Mouse (Mus musculus) kidney, adult 18-20 months (tissue): ENCODE measurements at regions not wholly inside any gene's neighbourhood (a gene's known extent, or its start where the extent isn't known, plus 50 kb on each side); places are given as distances from the start of the nearest gene placed in this dataset.

Experiments
- DNase-seq: peaks from one replicate; pipeline ENCODE4 v3.0.0; 2021

DNA sequence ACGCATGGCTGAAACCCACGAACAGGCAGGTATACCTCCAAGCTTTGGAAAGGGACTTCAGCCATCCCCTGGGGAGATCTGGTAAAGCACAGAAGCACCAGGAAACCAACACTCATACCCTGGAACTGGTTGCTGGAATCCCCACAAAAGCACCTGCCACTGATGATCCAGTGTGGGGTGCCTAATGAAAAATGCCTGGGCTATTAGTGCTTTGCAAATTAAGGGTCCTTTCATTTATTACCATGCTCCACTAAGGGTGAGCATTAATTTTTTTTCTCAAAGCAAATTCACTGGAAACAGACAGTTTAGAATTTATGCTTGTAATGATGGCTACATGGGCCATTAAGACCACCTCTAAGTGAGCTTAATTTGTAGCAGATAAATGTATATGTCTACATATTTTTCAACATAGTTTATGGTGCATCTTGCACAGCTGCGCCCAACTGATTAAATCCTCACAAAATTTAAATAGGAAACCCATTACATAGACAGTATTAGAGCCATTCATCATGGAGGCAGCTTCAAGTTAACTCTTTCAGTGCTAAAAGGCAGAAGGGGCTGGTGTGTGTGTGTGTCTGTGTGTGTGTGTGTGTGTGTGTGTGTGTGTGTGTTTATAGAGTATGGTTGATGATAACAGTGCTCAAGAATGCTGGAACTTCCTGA lies 201.8 kb downstream of the Cbln1 start:
- no peak for DNase-seq

DNA sequence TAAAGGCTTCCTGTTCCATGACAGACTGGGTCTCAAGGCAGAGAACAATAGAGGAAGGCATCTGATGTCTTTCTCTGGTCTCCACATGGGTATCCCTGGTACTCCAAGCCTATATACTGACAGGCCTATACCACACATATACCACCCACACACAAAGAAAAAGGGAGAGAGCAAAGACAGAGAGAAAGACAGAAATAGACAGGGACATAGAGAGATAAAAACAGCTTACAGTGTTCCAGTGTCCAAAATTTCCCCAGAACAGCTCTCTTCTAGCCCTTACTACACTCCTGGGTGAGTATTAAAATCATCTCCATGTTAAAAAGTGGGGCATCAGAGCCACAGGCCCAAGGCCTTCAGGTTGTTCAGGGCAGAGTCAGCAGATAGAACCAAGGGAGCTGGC lies 204.2 kb downstream of the Cbln1 start:
- DNase-seq, result no peak

DNA sequence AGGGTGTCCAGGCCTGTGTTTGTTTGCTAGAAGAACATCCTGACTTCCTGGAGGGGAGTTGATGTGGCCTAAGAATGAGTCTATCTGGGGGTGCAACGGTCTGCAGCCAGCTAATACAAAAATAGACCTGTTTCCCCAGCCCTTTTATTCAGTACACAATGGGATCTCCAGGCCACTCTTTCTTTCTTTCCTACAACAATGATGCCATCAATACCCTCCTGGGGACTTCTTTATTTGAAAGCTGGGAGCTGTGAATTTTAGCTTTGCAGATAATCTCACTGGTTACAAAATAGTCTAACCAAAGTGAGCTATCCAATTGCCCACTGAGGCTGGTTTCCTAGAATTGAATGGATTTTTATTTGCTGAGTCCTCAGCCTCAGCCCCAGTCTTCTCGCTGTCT lies 207.4 kb downstream of the Cbln1 start:
- DNase-seq, result no peak

DNA sequence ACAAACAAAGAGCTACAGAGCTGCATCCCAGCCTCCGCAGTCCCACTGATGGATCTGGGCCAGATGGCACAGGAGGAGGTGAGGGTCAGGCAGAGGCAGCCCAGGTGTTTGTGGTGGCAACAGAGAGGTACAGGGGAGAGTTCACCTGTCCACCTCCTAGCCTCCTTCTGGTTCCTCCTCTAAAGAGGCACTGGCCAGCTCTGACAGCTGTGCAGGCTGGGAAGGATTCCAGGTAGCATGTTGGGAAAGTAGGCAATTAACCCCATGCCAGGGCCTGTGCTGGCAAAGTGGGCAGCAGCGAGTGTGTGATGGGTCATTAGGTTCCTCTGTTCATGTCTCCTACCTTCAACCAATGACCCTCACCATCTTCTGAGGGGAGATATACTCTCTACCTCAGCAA lies 212.1 kb downstream of the Cbln1 start:
- no peak for DNase-seq

DNA sequence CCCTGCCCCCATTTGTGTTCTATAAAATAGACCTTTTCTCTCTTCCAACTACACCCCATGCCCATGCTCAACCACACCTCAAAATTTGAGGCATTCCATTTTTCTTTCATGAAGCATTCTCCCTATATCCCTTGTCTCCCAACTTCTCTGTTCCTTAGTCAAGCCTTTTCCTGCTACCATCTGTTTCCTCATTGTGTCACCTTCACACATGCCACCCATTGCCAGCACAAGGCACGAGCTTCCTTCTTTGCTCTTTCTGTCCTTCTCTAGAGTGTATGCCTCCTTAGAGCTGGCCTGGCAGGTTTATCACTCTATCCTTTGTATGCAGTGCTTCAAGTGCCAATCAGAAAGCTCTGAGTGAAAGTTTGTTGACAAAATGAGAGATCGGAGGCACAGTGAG lies 229.7 kb downstream of the Cbln1 start:
- no peak for DNase-seq

DNA sequence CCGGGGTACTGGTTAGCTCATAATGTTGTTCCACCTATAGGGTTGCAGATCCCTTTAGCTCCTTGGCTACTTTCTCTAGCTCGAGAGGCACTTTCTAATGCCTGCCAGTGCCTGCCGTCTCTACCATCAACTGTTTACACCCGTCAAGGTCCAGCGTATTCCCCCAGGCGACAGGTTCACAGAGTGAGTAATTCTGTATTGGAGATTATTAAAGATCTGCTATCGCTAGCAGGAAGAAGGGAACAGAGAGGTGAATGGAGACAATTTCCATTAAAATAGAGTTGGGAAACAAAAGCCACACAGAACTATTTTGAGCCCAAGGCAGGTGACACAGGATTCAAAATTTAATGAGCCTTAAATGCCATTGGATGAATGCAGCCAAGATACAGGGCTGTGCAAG lies 235.2 kb downstream of the Cbln1 start:
- no peak for DNase-seq

DNA sequence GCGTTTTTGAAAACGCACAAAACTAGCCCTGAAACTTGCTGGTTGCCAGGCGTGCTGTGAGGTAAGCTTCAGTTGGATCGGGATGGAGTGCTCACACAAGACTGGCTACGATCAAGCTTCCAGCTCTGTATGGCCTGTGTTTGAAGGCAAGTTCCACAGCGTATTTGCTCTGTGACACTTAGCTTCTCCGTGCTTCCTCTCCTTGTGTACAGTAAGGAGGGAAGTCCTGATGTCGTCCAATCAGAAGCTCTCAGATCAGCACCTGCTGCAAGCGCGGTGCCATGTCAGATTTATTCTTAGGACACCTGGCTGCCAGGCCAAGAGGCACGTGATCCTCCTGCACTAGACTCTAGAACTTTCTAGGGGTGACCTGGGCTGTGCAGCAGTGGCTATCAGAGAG lies 236.0 kb downstream of the Cbln1 start:
- DNase-seq, result no peak

DNA sequence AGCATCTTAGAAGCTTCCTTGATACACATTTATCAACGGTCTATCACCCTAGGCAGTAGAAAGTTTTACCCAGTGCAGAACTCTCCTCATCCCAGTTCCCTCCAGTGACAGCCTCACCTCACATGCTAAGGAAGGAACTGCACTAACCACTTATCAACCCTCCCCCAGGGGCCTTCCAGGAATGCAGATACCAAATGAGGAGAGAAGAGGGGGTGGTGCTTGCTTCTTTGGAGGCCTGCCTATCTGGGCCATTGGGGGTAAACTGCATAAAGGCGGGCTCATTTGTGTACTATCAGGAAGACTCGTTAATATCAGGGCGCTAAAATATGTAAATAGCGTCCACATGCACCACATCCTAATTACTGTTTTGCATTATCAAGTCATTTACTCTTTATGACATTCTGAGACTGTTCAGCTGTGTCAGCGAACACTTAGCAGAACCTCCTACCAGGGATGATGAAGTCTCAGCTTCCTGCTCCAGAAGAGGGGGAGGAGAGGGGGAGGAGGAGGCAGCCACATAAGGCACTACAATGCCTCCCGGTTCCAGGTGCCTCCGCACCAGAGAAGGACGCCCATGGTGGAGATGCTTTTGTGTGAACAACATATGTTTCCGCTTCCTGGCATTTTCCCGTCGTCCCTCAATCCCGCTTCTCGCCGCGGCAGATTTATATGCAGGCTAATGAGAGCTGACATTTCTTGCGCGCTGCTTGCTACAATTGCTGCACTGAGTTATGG lies 236.9 kb downstream of the Cbln1 start:
- DNase-seq, result no peak

DNA sequence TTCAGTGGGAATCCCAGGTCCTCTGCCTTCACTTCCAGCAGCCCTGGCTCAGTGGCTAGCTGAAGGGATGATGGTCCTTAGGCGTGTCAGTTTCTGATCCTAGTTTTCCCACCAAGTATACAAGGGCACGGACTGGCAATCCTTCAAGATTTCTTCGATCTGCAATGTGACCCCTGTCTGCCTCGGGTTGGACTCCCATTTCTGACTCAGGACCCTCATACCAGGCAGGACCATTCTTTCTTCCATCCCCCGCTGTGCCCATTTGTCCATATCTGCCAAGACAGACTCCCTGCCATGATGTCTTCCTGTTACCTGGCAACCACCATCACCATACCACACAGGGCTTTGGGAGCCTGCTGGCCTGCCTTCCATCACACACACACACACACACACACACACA lies 238.1 kb downstream of the Cbln1 start:
- DNase-seq, result no peak

DNA sequence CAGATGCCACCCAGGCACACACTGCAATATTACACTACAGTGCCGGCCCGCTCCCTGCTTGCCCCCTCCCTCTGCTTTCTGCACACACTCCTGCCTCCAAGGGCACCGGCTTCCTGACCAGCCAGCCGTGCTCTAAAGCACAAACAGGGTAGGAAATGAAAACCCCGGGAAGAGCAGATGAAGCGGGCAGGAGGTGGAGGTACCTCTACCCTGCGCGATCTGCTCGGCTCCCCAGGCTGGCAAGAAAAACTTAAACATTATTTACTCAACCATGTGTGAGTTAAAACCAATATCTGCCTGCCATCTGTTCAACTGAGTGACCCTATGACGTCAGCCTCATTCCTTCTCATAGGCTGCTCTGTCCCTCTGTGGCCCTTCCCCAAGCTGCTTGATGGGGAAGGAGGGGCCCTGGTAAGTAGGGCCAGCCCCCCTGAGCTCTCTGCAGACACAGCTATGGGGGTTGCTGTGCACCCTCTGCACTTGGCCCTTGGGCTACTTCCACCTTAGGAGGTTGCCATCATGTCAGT lies 238.5 kb downstream of the Cbln1 start:
- no peak for DNase-seq

DNA sequence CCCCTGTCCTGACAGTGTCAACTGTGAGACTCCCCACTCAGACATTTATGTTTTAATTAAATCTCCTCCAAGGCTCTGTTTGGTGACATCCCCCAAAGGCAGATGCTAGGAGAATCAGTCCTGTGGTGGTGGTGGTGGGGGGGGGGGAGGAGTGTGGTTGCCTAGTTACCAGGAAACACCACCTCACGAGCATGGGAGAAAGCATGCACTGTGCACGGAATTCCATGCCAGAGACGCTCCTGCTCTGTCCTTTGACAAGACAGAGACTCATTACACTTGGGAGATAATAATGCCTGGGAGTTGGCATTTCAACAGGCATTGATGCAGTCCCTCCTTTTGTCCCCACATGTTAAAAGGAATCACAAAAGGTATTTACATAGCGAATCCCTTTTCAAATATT lies 240.6 kb downstream of the Cbln1 start:
- DNase-seq, result no peak

DNA sequence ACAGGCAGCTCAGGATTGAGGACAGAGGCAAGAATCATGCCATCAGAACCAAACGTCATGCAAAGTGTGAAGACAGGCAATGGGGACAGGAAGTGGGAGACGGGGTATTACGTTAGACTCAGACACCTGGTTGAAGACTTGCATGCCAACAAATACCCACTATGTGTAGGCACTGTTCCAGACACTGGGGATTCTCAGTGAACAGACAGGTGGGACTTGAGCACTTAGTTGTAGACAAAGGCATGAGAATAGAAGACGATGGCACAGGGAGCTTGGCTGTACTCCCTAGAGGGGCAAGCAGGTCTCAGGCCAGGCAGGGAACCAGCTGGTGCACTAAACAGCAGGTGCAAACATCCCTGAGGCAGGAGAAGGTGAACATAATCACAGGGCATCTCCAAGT lies 242.3 kb downstream of the Cbln1 start:
- no peak for DNase-seq

DNA sequence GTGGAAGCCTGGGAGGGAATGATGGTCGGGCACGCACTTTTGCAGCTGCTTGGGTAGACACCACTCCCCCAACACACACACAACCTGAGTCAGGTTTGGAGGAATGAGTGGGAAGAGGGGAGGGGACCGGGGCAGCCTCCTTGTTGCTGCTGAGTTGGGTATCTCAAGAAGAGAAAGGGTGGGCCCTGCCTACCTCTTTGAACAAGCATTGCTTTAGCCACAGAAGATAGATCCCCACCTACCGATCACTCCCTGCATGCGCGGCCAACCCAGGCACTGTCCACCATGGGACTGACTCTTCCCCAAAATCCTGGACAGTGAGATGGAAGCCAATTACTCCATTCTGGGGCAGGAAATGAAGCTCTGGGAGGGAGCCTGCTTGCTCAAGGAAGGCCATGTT lies 243.2 kb downstream of the Cbln1 start:
- no peak for DNase-seq

DNA sequence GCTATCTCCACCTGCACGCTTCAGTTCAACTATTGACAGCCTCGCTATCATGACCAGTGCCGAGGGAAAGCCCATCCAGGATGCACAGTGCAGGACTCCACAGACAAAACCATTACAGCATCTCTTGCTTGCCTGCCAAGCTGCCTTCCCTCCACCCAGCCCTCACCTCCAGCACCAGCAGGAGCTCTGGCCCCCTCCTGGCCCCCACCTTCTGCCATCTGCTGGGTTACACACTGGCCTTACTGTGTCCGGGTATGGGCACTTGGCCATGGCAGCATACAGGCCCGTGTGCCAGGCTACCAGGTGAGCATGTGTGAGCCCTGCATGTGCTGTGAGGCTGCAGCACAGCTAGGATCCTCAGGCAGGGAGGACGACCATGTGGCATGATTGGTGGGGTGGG lies 243.6 kb downstream of the Cbln1 start:
- DNase-seq, result no peak

DNA sequence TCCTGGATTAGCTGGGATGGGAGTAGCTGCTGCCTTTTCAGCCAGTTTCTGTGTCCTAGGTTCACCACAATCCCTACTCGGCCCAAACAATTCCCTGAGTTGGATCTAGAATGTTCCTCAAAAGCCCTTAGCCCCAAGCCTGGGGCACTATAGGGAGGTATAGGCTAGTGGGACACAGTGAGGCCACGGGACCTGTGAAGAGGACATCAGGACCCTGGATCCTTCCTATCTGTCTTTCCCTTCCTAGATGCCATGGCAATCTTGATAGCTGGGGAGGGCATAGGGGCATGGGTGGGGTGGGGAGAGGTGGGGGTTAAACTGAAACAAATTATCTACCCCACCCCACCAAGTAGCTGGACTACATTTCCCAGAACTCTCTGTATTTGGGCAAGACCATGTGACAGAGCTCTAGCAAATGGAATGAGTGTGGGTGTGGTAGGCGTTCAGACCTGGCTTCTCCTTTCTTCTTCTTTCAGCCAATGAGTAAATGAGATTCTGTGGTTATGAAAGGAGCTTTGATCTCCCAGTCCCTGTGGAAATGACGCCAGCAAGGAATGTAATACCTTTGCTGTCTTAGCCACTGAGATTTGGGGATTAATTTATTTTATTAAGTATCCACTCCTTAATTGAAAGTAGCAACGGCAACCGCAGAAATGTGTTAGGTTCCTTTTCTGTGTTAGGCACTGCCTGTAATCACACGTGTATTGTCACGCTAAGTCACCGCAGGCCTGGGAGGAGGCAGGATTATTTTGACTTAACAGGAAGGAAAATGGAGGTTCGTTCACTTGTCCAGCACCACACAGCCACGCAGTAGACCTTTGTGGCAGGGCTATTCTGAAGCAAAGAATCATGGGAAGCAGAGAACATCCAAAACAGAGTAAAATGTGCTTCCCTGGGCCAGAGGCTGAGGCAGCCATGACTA lies 246.6 kb downstream of the Cbln1 start:
- no peak for DNase-seq

DNA sequence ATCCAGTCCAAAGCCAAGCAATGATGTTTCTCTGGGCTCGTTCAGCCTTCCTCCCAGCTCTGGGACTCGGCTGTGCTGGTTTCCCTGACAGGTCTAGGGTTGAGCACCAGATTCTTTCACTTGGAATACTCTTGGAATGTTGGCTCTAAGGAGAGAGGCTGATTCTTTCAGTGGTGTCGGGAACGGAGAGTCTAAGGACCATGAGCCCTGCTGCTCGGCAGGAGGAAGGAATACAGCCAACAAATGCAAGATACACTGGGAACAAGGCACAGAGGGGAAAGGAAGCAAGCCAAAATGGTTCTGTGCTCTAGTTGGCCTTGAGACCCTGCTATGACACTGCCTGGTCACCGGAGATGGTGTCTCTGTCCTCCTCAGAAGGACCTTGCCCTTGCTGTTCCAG lies 251.8 kb downstream of the Cbln1 start:
- no peak for DNase-seq

DNA sequence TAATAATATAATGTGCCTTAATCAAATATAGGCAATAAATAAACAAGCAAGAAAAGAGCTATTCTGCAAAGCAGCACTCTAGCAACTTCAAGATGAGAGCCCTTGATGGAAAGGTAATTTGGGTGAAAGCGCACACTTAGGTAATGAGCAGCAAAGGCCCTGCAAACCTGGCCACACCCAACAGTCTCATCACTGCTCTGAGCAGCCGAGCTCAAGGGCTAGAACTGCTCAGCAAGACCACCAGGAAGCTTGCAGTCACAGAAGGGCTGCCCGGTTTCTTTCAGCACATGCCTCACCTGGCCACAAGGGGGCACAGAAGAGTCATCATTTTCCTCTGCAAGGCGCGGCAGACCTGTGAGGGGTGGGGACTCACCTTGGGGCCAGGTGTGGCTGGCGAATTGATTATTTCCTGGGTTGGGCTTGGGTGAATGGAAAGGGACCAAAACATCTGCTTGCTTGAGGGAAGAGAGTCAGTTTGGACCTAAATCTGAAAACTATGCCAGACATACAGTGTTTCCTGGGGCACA lies 253.4 kb downstream of the Cbln1 start:
- peak; percentile 38 for DNase-seq

DNA sequence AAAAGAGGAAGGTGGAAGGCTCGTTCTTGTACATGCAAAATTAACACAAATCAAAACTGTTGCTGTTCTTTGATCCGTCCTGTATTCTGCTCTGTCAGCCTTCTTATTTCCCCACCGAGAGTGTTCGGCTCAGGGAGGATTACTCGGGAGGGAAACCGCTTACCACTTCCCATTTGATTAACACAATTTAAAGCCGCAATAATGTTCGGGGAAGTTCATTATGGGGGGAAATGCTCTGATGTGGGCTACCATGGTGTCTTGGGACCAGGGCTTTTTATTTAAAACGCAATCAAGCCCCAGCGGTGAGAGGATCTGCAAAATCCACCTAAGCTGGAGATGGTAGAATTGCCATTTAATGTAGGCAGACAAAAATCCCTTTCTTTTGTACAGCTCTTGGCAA lies 257.4 kb downstream of the Cbln1 start:
- DNase-seq, result no peak

DNA sequence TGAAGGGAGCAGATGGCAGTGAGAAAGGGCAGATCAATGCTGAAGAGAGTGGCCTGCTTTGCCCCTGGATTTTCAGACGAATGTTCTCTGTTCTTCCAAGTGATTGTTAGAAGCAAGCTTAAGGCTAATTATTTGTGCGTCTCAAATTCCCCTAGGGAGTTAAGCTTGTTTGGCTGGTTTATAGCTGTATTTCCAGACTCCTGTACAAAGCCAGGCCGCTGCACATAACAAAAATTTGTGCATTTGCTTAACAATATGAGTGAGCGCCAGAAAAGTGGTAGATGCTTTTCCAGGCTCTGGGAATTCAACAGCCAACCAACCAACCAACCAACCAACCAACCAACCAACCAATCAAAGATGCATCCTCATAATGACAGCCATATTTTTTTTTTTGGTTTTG lies 261.9 kb downstream of the Cbln1 start:
- DNase-seq, result no peak

DNA sequence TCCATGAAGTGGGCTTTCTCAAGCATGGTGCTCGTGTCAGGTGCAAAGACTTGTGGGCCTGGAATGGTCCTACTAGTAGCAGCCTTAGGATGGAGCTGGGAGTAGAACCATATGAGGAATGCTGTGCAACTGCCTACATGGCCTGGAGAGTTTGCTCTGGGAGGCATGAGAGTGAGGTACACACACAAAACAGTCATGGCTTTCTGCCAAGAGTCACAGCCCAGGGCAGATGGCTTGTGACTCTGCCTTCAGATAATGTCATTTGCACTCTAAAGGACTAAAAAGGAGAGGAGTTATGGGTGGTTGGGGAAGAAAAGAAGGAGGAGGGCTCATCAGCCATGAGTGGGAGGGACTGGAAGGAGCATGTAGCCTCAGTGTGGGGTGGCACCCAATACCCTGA lies 263.1 kb downstream of the Cbln1 start:
- no peak for DNase-seq

DNA sequence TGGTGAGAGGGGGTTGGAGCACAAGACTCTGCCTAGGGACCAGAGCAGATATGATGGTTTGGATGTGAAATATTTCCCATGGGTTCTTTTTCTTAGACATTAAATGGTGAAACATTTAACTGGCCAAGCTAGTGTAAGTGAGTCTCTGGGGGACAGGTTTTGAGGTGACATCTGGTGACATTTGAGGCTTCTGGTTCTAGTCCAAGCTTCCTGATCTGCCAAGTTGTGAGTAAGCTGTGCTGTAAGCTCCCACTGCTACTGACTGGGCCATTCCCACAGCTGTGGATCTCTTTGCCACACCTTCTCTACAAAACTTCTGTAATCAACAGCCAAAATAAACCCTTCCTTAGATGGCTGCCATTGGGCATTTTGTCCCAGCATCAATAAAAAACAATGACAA lies 264.4 kb downstream of the Cbln1 start:
- DNase-seq, result no peak

DNA sequence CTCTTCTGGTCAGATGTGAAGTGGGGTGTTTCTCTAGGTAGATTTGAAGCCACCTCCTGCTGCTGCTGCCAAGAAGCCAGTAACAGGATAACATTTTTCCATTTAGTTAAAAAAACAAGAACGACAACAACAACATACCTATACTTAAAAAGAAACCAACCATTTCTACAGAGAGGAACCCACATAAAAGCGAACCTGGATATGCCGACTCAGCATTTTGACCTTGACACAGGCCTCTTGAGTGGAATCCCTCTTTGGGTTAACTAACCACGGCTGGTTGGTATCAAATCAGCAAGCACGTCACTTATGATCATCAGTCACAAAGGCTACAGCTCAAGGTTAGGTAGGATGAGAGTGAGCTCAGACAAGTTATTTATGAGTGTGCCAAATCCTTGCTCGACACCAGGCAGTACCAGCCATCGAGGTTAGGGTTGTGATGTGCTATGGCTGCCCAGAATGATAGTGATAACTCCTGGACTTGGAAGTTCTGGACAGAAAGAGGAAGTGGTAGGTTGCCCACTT lies 269.7 kb downstream of the Cbln1 start:
- no peak for DNase-seq

DNA sequence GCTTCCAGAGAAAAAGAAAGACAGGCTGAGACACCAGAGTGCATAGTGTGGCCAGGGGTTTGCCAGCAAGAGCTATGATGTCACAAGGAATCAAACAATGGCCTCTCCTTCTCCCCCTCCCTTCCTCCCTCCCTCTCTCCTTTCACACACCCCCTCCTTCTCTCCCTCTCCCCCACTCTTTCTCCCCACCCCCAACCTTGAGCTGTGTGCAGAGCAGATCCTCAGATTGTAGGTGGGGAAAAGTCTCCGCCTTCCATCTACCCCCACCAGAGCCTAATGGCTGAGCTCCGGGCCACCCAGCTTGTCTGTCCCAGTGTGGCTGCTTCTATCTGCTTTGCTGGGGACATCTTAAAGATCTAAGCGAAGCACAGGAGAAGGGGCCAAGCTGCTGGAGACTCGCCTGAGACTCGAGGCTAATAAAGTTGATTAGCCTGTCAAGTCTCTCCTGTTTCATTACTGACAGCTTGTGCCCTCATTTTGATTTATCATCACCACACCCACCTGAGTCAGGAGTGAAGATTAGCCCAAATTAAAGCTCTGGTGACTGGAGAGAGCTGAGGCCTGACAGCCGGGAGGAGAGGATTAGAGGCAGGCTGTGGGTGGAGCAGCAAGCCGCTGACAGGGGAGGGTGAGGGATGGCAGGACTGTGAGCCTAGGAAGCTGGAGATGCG lies 272.8 kb downstream of the Cbln1 start:
- DNase-seq, result no peak
